Mouse (Mus musculus): ENCODE data around the gene Cnst. TPM values are rescaled to one million over a fixed set of nuclear protein-coding genes. Genes with fewer than 3 reads are reported as not detected.

Gene Cnst
- polyA plus RNA-seq, 1 experiment: 10.3 TPM

DNA sequence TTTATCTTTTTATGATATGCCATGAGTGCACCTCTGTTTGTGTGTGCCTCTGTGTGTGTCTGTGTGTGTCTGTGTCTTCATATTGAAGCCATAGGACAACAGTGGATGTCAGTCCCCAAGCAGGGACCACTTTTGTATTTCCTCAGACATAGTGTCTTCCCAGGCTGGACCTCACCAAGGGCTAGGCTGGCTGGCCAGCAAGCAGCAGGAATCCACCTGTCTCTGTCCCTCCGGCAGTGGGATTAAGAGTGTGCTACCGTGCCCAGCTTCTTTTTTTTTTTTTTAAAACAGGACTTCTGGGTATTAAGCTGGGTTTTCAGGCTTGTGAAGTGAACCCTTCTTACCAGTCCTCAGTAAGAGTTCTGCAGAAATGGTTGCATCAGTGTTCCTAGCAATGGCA is 46.0 kb downstream of the Cnst start:
- TF ChIP-seq POLR2A (IDR thresholded peaks at IDR 0.05; ENCODE audit: control insufficient read depth, low read depth, low read length): no peak
- TF ChIP-seq CTCF (IDR thresholded peaks at IDR 0.05; ENCODE audit: control insufficient read depth, insufficient read depth, insufficient replicate concordance, low read depth, low read length): no peak
- H3K36me3 ChIP-seq (ENCODE audit: control insufficient read depth, insufficient read depth, low read length): no peaks in the 10 kb centered on the region
- H3K4me3 ChIP-seq (ENCODE audit: control insufficient read depth, low read depth, low read length): no peak overlapping the region
- no peak overlapping the region for H3K27ac ChIP-seq (ENCODE audit: control insufficient read depth, insufficient read depth, low read depth, low read length)
- H3K27me3 ChIP-seq (ENCODE audit: control insufficient read depth, insufficient read depth, low read length): no peaks in the 10 kb centered on the region
- peaks cover 3% of the 10 kb centered on the region for H3K4me1 ChIP-seq (ENCODE audit: control insufficient read depth, insufficient read depth, low read length)

DNA sequence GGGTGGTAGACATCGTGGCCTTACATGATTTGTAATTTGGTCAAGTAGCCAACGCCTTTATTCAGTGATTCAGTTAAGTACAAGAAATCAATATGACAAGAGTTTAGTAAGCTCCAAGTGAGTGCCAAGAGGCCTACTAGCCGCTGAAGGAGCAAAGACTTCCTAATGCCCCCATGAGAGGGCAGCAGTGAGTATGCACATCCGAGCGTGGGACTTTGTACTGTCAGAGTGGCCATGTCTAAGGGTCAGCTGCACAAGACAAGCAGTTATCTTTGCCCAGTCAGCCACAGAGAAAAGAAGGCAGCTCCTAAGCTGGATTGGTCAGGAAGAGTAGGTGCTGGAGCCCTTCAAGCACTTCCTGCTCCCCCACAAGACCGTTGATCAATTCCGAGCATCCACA is 46.8 kb downstream of the Cnst start:
- Histone ChIP-seq H3K36me3 (ENCODE audit: control insufficient read depth, insufficient read depth, low read length) (no peaks in the 10 kb centered on the region), H3K4me3 (ENCODE audit: control insufficient read depth, low read depth, low read length) (peak overlapping the region; percentile 58), H3K4me1 (ENCODE audit: control insufficient read depth, insufficient read depth, low read length) (peaks cover 3% of the 10 kb centered on the region), H3K27me3 (ENCODE audit: control insufficient read depth, insufficient read depth, low read length) (no peaks in the 10 kb centered on the region), H3K27ac (ENCODE audit: control insufficient read depth, insufficient read depth, low read depth, low read length) (peak overlapping the region; percentile 68)
- TF ChIP-seq POLR2A (IDR thresholded peaks at IDR 0.05; ENCODE audit: control insufficient read depth, low read depth, low read length) (no peak), CTCF (IDR thresholded peaks at IDR 0.05; ENCODE audit: control insufficient read depth, insufficient read depth, insufficient replicate concordance, low read depth, low read length) (peak; percentile 20; the same call in 1 of the 2 replicates)

DNA sequence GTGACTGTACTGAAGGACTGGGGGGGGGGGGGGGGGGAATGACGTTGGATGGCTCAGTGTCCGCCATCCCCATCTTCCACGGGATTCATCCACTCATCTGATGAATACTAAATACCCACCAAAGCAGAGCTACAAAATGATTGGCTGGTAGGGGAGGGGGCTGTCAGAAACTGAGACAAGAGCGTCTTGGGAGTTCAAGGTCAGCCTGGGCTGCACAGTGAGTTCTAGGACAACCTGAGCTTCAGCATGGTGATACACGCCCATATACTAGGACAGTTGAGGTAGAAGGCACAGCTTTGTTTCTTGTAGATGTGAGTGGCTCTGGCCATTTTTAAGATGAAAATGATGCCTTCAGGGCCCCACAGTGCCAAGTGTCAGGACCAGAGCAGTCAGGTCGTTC is 52.2 kb downstream of the Cnst start:
- H3K4me3 ChIP-seq (ENCODE audit: control insufficient read depth, low read depth, low read length): no peak overlapping the region
- H3K27ac ChIP-seq (ENCODE audit: control insufficient read depth, insufficient read depth, low read depth, low read length): no peak overlapping the region
- H3K36me3 ChIP-seq (ENCODE audit: control insufficient read depth, insufficient read depth, low read length): no peaks in the 10 kb centered on the region
- no peaks in the 10 kb centered on the region for H3K4me1 ChIP-seq (ENCODE audit: control insufficient read depth, insufficient read depth, low read length)
- TF ChIP-seq POLR2A (IDR thresholded peaks at IDR 0.05; ENCODE audit: control insufficient read depth, low read depth, low read length): no peak
- TF ChIP-seq CTCF (IDR thresholded peaks at IDR 0.05; ENCODE audit: control insufficient read depth, insufficient read depth, insufficient replicate concordance, low read depth, low read length): no peak
- H3K27me3 ChIP-seq (ENCODE audit: control insufficient read depth, insufficient read depth, low read length): no peaks in the 10 kb centered on the region

DNA sequence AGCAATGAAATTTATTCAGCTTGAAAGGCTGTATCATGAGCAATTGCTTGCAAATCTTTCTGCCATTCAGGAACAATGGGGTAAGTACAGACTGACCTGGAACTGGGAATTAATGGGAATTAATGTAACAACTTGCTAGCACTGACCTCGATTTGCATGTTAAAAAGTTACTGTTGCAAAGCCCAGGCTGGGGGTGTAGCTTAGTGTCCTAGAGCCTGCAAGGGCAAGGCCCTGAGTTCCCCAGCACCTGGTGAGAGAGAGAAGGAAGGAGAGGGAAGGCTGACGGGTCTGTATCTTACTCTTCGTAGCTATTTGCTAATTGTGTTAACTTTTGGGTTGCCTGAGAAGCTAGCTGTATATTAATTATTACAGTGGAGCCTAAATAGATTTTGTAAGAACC is 58.4 kb downstream of the Cnst start:
- H3K36me3 ChIP-seq (ENCODE audit: control insufficient read depth, insufficient read depth, low read length): no peaks in the 10 kb centered on the region
- no peak overlapping the region for H3K4me3 ChIP-seq (ENCODE audit: control insufficient read depth, low read depth, low read length)
- no peaks in the 10 kb centered on the region for H3K4me1 ChIP-seq (ENCODE audit: control insufficient read depth, insufficient read depth, low read length)
- peak; percentile 28; the same call in 1 of the 2 replicates for TF ChIP-seq POLR2A (IDR thresholded peaks at IDR 0.05; ENCODE audit: control insufficient read depth, low read depth, low read length)
- TF ChIP-seq CTCF (IDR thresholded peaks at IDR 0.05; ENCODE audit: control insufficient read depth, insufficient read depth, insufficient replicate concordance, low read depth, low read length): no peak
- H3K27ac ChIP-seq (ENCODE audit: control insufficient read depth, insufficient read depth, low read depth, low read length): no peak overlapping the region
- H3K27me3 ChIP-seq (ENCODE audit: control insufficient read depth, insufficient read depth, low read length): no peaks in the 10 kb centered on the region

DNA sequence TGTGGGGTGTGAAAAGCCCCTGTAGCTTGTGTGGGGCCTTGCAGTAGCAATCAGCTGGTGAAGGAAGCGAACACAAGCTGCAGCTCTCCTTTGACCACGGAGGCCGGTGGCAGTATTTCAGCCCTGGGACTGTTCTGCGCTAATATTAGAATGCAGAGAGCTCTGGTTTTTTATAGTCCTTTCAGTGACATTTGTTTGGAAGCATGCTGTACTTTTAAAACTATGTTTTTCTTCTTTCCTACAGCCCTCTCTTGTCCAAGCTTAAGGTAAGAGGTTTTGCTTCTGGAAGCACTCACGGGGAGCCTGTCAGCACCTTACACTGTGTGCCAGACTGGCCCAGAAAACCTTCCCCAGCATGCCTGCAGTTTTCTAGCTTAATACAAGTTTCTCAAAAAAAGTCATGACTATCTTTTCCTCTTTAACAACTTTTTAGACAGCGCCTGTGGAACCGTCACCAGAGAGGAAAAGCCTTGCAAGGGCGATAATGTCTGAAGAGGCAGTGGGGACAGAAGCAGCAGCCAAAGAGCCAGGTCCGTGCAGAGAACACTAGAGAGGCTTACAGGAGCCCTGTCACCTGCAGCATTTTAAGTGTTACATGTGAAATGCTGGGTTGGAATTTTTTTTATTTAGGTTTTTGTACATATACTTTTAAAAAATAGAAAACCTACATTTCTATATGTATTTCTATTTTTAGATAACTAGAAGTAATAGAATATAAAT is 60.0 kb downstream of the Cnst start:
- TF ChIP-seq CTCF (IDR thresholded peaks at IDR 0.05; ENCODE audit: control insufficient read depth, insufficient read depth, insufficient replicate concordance, low read depth, low read length) (no peak), POLR2A (IDR thresholded peaks at IDR 0.05; ENCODE audit: control insufficient read depth, low read depth, low read length) (no peak)
- no peak overlapping the region for H3K4me3 ChIP-seq (ENCODE audit: control insufficient read depth, low read depth, low read length)
- no peaks in the 10 kb centered on the region for H3K27me3 ChIP-seq (ENCODE audit: control insufficient read depth, insufficient read depth, low read length)
- no peak overlapping the region for H3K27ac ChIP-seq (ENCODE audit: control insufficient read depth, insufficient read depth, low read depth, low read length)
- H3K4me1 ChIP-seq (ENCODE audit: control insufficient read depth, insufficient read depth, low read length): no peaks in the 10 kb centered on the region
- no peaks in the 10 kb centered on the region; the same call in 1 of the 2 replicates for H3K36me3 ChIP-seq (ENCODE audit: control insufficient read depth, insufficient read depth, low read length)

DNA sequence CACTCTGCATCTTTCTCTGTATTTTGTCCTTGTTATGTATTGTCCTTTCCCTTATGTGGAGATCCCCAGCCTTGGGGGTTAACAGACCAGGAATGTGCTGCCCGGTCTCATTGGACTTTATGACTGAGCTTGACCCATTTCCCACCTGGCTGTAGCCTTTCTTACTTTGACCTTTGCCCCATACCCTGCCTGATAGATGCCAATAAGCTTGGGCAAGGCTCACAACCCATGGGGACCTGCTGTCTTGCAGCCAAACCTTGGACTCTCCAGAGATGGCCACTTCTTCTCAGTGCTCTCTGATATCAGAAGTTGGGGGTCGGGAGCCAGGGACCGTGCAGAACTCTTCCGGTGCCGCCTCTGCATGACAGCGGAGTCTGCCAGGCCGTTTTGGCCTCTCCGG is 62.4 kb downstream of the Cnst start:
- TF ChIP-seq POLR2A (IDR thresholded peaks at IDR 0.05; ENCODE audit: control insufficient read depth, low read depth, low read length) (no peak), CTCF (IDR thresholded peaks at IDR 0.05; ENCODE audit: control insufficient read depth, insufficient read depth, insufficient replicate concordance, low read depth, low read length) (no peak)
- Histone ChIP-seq H3K4me1 (ENCODE audit: control insufficient read depth, insufficient read depth, low read length) (no peaks in the 10 kb centered on the region), H3K27me3 (ENCODE audit: control insufficient read depth, insufficient read depth, low read length) (no peaks in the 10 kb centered on the region), H3K27ac (ENCODE audit: control insufficient read depth, insufficient read depth, low read depth, low read length) (no peak overlapping the region), H3K36me3 (ENCODE audit: control insufficient read depth, insufficient read depth, low read length) (no peaks in the 10 kb centered on the region; the same call in 1 of the 2 replicates), H3K4me3 (ENCODE audit: control insufficient read depth, low read depth, low read length) (no peak overlapping the region)

DNA sequence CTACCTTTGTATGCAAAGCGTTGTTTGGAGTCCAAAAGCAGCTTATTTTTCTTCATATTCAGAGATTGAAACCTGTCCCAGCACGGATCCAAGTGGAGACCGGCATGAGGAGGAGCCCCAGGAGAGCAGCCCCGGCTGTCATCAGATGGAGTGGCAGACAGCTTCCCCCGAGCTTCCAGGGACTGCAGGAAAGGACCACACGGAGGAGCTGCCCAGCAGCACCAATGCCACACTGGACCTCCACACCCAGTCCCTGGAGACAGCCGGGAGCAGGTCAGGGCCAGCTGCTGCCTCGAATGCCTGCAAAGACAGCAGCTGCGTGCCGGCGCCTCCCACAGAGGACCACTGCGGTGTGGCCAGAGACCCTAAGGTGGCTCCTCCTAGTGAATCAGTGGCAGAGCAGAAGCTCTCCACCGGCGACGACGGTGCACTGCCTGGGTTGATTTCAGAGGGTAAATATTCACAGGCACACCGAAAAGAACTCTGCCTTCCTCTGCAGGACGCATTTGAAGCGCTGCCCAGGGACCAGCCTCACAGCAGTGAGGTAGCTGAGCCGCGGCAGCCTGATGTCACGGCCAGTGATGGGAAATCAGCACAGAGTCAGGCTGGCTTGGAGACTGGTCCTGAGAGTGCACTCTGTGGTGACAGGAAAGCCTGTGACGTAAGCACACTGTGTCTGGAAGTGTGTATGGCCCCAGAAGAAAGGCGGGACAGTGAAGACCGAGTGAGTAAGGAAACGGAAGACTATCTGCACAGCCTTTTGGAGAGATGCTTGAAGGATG is 63.7 kb downstream of the Cnst start:
- Histone ChIP-seq H3K4me3 (ENCODE audit: control insufficient read depth, low read depth, low read length) (no peak overlapping the region), H3K4me1 (ENCODE audit: control insufficient read depth, insufficient read depth, low read length) (no peaks in the 10 kb centered on the region), H3K27ac (ENCODE audit: control insufficient read depth, insufficient read depth, low read depth, low read length) (no peak overlapping the region), H3K36me3 (ENCODE audit: control insufficient read depth, insufficient read depth, low read length) (no peaks in the 10 kb centered on the region; the same call in 1 of the 2 replicates), H3K27me3 (ENCODE audit: control insufficient read depth, insufficient read depth, low read length) (no peaks in the 10 kb centered on the region)
- no peak for TF ChIP-seq POLR2A (IDR thresholded peaks at IDR 0.05; ENCODE audit: control insufficient read depth, low read depth, low read length)
- TF ChIP-seq CTCF (IDR thresholded peaks at IDR 0.05; ENCODE audit: control insufficient read depth, insufficient read depth, insufficient replicate concordance, low read depth, low read length): no peak

Measured in testis, adult 2 months (tissue).